Mouse (Mus musculus) midbrain, embryonic 12.5 days (tissue): Measurements from ENCODE around the gene Cnih3. TPM values are rescaled to one million over a fixed set of nuclear protein-coding genes. Genes with fewer than 3 reads are reported as not detected.

Source experiments
- ATAC-seq: fragments of 200-750 bp; cut with Nextera tagmentation; 2 replicates; pipeline ENCODE4 v1.8.0; 2017; ENCODE audit warnings: low read depth, moderate TSS enrichment, moderate library complexity; ENCODE audit not compliant: low FRiP score
- H3K27ac ChIP-seq: fragments of 300-500 bp; sonication (generic); replicated peaks from 2 replicates; pipeline ENCODE4 v1.5.1; 2016; ENCODE audit warnings: mild to moderate bottlenecking
- H3K27me3 ChIP-seq: fragments of 300-500 bp; sonication (generic); 2 replicates; pipeline ENCODE4 v1.6.1; 2016; ENCODE audit warnings: mild to moderate bottlenecking
- H3K36me3 ChIP-seq: fragments of 300-500 bp; sonication (generic); 2 replicates; pipeline ENCODE4 v1.6.1; 2016
- H3K4me1 ChIP-seq: fragments of 300-500 bp; sonication (generic); 2 replicates; pipeline ENCODE4 v1.6.1; 2016
- H3K4me2 ChIP-seq: fragments of 300-500 bp; sonication (generic); replicated peaks from 2 replicates; pipeline ENCODE4 v1.6.1; 2016; ENCODE audit warnings: mild to moderate bottlenecking, moderate library complexity
- H3K4me3 ChIP-seq: fragments of 300-500 bp; sonication (generic); 2 replicates; pipeline ENCODE4 v1.5.1; 2016; ENCODE audit warnings: mild to moderate bottlenecking
- H3K9ac ChIP-seq: fragments of 300-500 bp; sonication (generic); replicated peaks from 2 replicates; pipeline ENCODE4 v1.6.1; 2016; ENCODE audit warnings: mild to moderate bottlenecking, moderate library complexity
- H3K9me3 ChIP-seq: fragments of 300-500 bp; sonication (generic); 2 replicates; pipeline ENCODE4 v1.6.1; 2016; ENCODE audit warnings: mild to moderate bottlenecking
- WGBS: fragments of 180-500 bp; shearing (Covaris S2); methylation state at CpG from one replicate; pipeline ENCODE4 v1.1.7; 2016; 5-methylcytosine and 5-hydroxymethylcytosine counted together
- polyA plus RNA-seq: library from polyadenylated mRNA; unstranded; fragments of >200 nt; fragmentation: Nextera tagmentation; extraction: Ambion mirVana; gene quantifications from 2 replicates; pipeline ENCODE4 v1.2.1, GENCODE M21; 2016

Gene Cnih3
- polyA plus RNA-seq, 1 experiment from 2014 or later: 1.7 TPM

- no peak for ATAC-seq
- 64% methylated on average over 2 of the region's 2 CpGs for WGBS
- no peak overlapping the region for H3K4me2 ChIP-seq
Observed at GRCm38 (mm10) chr1:181357870-181358269, 5.4 kb downstream of the Cnih3 start.

GRCm38 (mm10) chr1:181358526-181358925 lies 6.1 kb downstream of the Cnih3 start:
- Histone ChIP-seq H3K4me3 (no peak overlapping the region), H3K4me2 (no peak overlapping the region), H3K9ac (no peak overlapping the region), H3K36me3 (no peaks in the 10 kb centered on the region), H3K27ac (no peak overlapping the region), H3K27me3 (peaks cover 22% of the 10 kb centered on the region), H3K9me3 (no peaks in the 10 kb centered on the region), H3K4me1 (peaks cover 6% of the 10 kb centered on the region)
- 86% methylated on average over 7 of the region's 7 CpGs for WGBS
- no peak for ATAC-seq

More at GRCm38 (mm10) chr1:181357870-181358269, 5.4 kb downstream of the Cnih3 start:
- Histone ChIP-seq H3K27ac (no peak overlapping the region), H3K9me3 (no peaks in the 10 kb centered on the region), H3K4me1 (peaks cover 12% of the 10 kb centered on the region), H3K27me3 (peaks cover 29% of the 10 kb centered on the region), H3K36me3 (no peaks in the 10 kb centered on the region), H3K9ac (no peak overlapping the region), H3K4me3 (no peak overlapping the region)

DNA sequence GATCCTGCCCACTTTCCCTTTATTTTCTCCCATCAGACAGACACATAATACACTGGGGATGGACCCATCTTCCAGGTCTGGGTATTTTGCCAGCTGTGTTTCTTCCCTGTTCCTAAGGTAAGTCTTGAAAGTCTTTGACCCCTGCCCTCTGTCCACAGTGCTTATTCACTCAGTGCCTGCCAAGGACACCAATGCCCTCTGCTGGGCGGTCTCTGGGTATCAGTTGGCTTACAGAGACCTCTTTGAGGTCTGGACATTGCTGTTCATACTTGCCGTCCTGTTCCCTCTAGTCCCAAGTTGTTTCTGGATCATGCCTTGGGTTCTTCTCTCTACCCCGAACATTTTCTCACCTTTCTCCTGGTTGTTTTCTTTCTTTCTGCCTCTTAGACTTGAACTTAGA lies 8.3 kb downstream of the Cnih3 start:
- Histone ChIP-seq H3K4me3 (no peak overlapping the region), H3K4me2 (no peak overlapping the region), H3K27ac (no peak overlapping the region), H3K4me1 (no peaks in the 10 kb centered on the region), H3K9ac (no peak overlapping the region), H3K36me3 (no peaks in the 10 kb centered on the region), H3K9me3 (no peaks in the 10 kb centered on the region), H3K27me3 (peaks cover under 1% of the 10 kb centered on the region; the same call in 1 of the 2 replicates)
- 79% methylated on average over 3 of the region's 3 CpGs for WGBS
- no peak for ATAC-seq

DNA sequence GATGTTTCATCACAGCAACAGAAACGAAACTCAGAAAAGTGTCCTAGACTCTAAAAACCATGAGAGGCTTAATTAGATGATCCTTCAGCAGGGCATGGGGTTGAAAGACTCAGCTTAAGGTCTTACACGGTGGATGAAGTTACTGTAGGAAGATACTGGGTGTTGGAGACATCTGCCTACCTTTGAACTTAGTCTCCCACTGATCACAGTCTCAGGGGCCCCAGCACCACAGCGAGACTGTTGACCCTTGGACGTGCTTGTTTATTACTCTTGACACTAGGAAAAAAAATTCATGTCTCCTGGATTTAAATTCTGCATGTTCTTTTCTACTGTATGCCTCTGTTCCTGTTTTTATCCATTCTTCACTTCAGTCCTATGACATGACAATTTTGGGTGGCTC lies 11.6 kb downstream of the Cnih3 start:
- Histone ChIP-seq H3K36me3 (no peaks in the 10 kb centered on the region), H3K4me2 (no peak overlapping the region), H3K9me3 (no peaks in the 10 kb centered on the region), H3K9ac (no peak overlapping the region), H3K4me3 (no peak overlapping the region), H3K4me1 (peaks cover 8% of the 10 kb centered on the region; the same call in 1 of the 2 replicates), H3K27ac (no peak overlapping the region), H3K27me3 (no peaks in the 10 kb centered on the region)
- ATAC-seq: no peak
- WGBS: 82% methylated on average over 4 of the region's 4 CpGs

DNA sequence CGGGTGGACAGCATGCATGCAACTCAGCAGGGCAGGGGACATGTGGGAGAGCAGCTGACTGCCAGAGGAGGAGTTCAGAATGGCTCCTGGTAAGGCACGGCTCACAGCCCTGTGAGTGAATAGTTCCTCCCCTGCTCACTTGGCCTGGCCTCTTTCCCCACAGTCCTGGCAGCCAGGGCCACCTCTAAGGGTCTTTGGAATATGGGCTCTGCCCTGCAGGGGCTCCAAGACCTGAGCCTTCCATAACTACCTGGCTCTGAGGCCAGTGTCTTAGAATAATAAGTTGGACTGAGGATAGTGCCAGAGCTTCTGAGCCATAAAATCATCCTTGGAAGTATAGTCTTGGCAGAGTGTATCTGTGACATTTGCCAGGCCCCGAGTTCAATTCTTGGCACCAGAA lies 12.9 kb downstream of the Cnih3 start:
- ATAC-seq: no peak
- no peaks in the 10 kb centered on the region for H3K27me3 ChIP-seq
- WGBS: 73% methylated on average over 3 of the region's 3 CpGs
- H3K9ac ChIP-seq: no peak overlapping the region
- peaks cover 8% of the 10 kb centered on the region; the same call in 1 of the 2 replicates for H3K4me1 ChIP-seq
- H3K4me3 ChIP-seq: no peak overlapping the region
- no peak overlapping the region for H3K27ac ChIP-seq
- H3K36me3 ChIP-seq: no peaks in the 10 kb centered on the region
- H3K4me2 ChIP-seq: no peak overlapping the region
- no peaks in the 10 kb centered on the region for H3K9me3 ChIP-seq

DNA sequence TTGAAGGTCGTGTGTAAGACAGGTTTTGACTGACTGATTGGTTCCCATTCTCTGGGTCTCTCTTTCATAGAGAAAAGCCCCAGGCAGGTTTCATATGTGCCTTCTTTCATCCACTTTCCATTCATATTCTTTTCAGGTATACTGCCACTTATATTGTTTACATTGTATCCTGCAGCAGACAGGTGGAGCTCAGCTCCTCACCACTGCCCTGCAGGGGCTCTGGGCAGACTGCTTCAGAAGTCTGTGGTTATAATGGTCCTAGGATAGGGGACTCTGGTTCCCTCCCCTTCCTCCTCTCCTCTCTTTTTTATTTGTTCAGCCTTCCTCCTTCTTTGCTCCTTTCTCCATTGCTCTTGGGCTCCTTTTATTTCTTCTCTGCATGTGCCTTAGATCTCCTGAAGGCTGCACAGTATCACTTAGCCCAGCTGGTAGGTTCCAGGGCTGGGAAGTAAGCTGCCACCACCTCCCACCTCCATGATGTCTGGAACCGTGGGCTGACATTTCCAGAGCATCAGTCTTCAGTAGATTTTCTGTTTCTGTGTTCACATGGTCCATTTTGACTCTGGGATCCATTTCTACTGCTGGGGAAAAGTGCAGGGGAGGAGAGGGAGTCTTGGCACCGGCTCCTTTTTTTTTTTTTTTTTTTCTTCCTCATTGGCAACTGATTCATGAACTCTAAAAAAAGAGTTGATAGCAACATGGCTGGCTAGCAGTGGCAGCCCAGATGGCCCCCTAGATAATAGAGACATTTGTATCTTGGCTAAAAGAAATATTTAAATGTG lies 16.6 kb downstream of the Cnih3 start:
- Histone ChIP-seq H3K36me3 (no peaks in the 10 kb centered on the region), H3K9me3 (no peaks in the 10 kb centered on the region), H3K4me2 (no peak overlapping the region), H3K4me1 (peaks cover 8% of the 10 kb centered on the region; the same call in 1 of the 2 replicates), H3K27ac (no peak overlapping the region), H3K9ac (no peak overlapping the region), H3K27me3 (no peaks in the 10 kb centered on the region), H3K4me3 (no peak overlapping the region)
- 51% methylated on average over 3 of the region's 3 CpGs for WGBS
- ATAC-seq: no peak

- no peak for ATAC-seq
- Histone ChIP-seq H3K4me2 (no peak overlapping the region), H3K9ac (no peak overlapping the region), H3K27ac (no peak overlapping the region), H3K9me3 (no peaks in the 10 kb centered on the region), H3K27me3 (no peaks in the 10 kb centered on the region), H3K4me1 (peaks cover 8% of the 10 kb centered on the region; the same call in 1 of the 2 replicates), H3K36me3 (no peaks in the 10 kb centered on the region), H3K4me3 (no peak overlapping the region)
- WGBS: 83% methylated on average over 3 of the region's 3 CpGs
Observed at GRCm38 (mm10) chr1:181370370-181370769, 17.9 kb downstream of the Cnih3 start.

GRCm38 (mm10) chr1:181371226-181371625 lies 18.8 kb downstream of the Cnih3 start:
- H3K27me3 ChIP-seq: no peaks in the 10 kb centered on the region

GRCm38 (mm10) chr1:181372306-181372705 lies 19.9 kb downstream of the Cnih3 start:
- ATAC-seq: no peak
- WGBS: 71% methylated on average over 6 of the region's 6 CpGs

More at GRCm38 (mm10) chr1:181371226-181371625, 18.8 kb downstream of the Cnih3 start:
- Histone ChIP-seq H3K4me1 (peaks cover 11% of the 10 kb centered on the region; the same call in 1 of the 2 replicates), H3K4me2 (no peak overlapping the region), H3K36me3 (no peaks in the 10 kb centered on the region), H3K4me3 (no peak overlapping the region), H3K9ac (no peak overlapping the region), H3K27ac (no peak overlapping the region), H3K9me3 (no peaks in the 10 kb centered on the region)
- 84% methylated on average over 4 of the region's 4 CpGs for WGBS
- no peak for ATAC-seq

GRCm38 (mm10) chr1:181374627-181375374 lies 22.4 kb downstream of the Cnih3 start:
- Histone ChIP-seq H3K9ac (no peak overlapping the region), H3K27ac (no peak overlapping the region), H3K9me3 (no peaks in the 10 kb centered on the region), H3K4me2 (no peak overlapping the region), H3K36me3 (no peaks in the 10 kb centered on the region), H3K4me3 (no peak overlapping the region), H3K27me3 (no peaks in the 10 kb centered on the region), H3K4me1 (peaks cover 6% of the 10 kb centered on the region; the same call in 1 of the 2 replicates)
- 88% methylated on average over 9 of the region's 9 CpGs for WGBS
- no peak for ATAC-seq

More at GRCm38 (mm10) chr1:181372306-181372705, 19.9 kb downstream of the Cnih3 start:
- H3K4me3 ChIP-seq: no peak overlapping the region
- no peak overlapping the region for H3K9ac ChIP-seq
- H3K9me3 ChIP-seq: no peaks in the 10 kb centered on the region
- no peak overlapping the region for H3K4me2 ChIP-seq
- no peaks in the 10 kb centered on the region for H3K36me3 ChIP-seq
- H3K27me3 ChIP-seq: no peaks in the 10 kb centered on the region
- H3K4me1 ChIP-seq: peaks cover 14% of the 10 kb centered on the region; the same call in 1 of the 2 replicates
- no peak overlapping the region for H3K27ac ChIP-seq

- Histone ChIP-seq H3K4me1 (peaks cover 6% of the 10 kb centered on the region; the same call in 1 of the 2 replicates), H3K4me3 (no peak overlapping the region), H3K36me3 (no peaks in the 10 kb centered on the region), H3K9ac (no peak overlapping the region), H3K4me2 (no peak overlapping the region), H3K9me3 (no peaks in the 10 kb centered on the region), H3K27ac (no peak overlapping the region), H3K27me3 (no peaks in the 10 kb centered on the region)
- WGBS: 73% methylated on average over 8 of the region's 8 CpGs
- ATAC-seq: no peak
Observed at GRCm38 (mm10) chr1:181376431-181376830, 24.0 kb downstream of the Cnih3 start.

DNA sequence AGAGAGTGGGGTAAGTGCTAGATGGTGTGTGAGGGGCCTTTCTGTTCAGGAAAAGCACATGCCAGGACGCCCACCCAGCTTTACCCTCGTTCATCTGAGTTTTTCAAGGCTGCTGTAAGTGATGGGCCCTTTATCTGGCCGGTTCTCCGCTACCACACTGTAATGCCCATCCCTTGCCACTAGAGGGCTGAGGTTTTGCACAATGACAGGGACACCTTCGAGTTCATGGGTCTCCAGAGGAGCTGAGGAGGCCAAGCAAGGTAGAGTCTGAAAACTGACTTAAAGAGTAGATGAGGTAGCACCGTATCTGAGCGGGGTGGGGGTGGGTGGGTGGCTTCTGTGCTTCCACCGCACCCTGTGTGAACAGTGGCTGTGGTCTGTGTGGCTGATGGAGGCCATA lies 27.2 kb downstream of the Cnih3 start:
- H3K4me1 ChIP-seq: peaks cover 6% of the 10 kb centered on the region; the same call in 1 of the 2 replicates
- no peak overlapping the region for H3K4me3 ChIP-seq
- no peak overlapping the region for H3K27ac ChIP-seq
- no peaks in the 10 kb centered on the region for H3K27me3 ChIP-seq
- no peak overlapping the region for H3K9ac ChIP-seq
- H3K36me3 ChIP-seq: no peaks in the 10 kb centered on the region
- peak; percentile 29; the same call in 1 of the 2 replicates for ATAC-seq
- no peak overlapping the region for H3K4me2 ChIP-seq
- 22% methylated on average over 8 of the region's 8 CpGs for WGBS
- no peaks in the 10 kb centered on the region for H3K9me3 ChIP-seq
